Mouse (Mus musculus): ENCODE results near the gene Otc.

- TF ChIP-seq EP300 (optimal IDR thresholded peaks at IDR 0.05) (no peak), CTCF (IDR thresholded peaks at IDR 0.05; ENCODE audit: low read depth) (peak; percentile 85)
These were observed 35.6 kb upstream of the Otc start, which contains the start of gene Rpgr for GRCm38 (mm10) chrX:10216410-10216949.
